Mouse (Mus musculus): ENCODE measurements around the gene Naa30.
"Not testable (repeated sequence)": the region's sequence is repeated elsewhere in the genome, so short reads cannot be mapped to it uniquely, and the experiment has no call there.

The Naa30 gene

DNA sequence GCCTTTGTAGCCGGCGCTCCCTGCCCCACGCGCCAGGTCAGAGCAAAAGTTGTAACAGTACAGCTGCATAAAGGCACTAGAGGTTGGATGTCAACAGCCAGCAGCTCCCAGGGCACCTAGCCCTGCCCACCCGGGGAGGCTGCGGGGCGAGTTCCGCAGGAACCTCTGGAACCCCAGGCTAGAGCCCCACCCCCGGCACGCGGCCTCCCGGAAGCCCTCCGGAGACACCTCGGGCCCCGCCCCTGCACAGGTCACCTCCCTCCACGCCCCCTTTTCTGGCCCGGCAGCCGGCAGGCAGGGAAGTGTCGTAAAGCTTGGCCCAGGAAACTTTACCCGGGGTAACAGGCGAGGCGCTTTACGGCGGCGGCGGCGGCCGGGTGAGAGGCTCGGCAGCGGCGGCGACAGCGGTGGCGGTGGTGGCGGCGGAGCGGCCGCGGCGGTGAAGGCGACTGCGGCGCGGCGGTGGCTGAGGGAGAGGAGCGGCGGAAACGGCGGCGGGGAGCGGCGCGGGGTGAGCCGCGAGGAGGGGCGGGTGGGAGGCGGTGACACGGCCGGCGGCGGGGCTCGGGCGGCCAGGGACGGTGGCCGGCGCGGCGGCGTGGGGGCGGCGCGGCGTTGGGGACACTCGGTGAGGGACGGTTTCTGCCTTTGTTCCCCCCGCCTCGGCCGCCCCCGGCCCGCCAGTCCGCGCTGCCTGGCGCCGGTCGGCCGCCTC, at the start of gene Naa30:
Gene Naa30, plus strand, starts transcription at position 360 of the 715 bp plus-strand sequence.
- in situ Hi-C loops (cut with MboI, MseI), result loop anchor here (10.0 kb wide), 1 partner anchor 1893 kb away; no protein-coding TSS in a partner anchor

DNA sequence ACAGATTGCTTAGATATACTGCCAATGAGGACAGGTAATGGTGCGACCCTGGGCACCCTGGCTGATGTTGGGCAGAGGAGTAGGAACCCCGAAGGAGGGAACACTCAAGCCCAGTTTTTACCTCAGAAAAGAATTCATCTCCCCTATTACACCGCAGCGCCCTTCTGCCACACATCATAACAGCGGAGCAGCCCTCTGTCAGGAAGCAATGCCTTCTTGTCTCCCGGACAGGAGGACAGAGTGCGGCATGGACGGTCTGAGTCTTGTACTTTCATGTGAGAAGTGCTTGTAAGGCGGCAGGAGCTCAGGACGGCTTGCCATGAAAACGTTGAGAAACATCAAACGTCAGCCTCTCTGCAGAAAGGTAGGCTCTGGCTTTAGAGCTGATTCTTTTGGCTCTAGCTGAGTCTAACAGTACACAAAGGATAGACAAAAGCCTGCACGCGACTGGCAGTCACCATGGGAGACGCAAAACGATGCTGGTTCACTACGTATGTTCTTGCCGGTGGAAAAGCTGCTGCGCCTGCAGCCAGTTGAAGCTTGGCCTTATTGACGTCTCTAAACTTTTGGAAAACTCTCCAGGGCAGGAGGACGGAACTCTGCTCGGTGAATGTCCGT, 44.8 kb upstream of the Naa30 start:
- in situ Hi-C loops (cut with MboI, MseI), result no loop called here

GRCm38 (mm10) chr14:49128544-49129263, 43.3 kb upstream of the Naa30 start:
- in situ Hi-C loops (cut with MboI, MseI), result no loop called here

DNA sequence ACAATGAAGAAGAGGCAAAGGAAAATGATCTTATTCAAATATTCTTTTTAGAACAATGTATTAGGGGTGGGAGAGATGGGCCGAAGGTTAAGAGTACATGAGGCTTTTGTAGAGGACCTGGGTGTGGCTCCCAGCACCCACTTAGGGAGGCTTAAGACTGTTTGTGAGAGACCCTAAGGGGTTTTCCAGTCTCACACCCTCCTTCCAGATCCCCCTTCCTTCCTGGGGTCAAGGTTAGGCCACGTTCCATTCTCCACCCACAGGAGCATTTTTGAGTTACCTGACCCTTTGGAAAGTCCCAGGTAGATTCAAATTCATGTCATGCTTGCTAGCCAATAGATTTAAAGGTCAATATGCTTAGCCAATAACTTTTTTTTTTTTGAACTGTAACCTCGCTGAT, 39.6 kb upstream of the Naa30 start:
- in situ Hi-C loops (cut with MboI, MseI), result no loop called here

GRCm38 (mm10) chr14:49138171-49138570, 33.9 kb upstream of the Naa30 start:
- in situ Hi-C loops (cut with MboI, MseI), result no loop called here

- in situ Hi-C loops (cut with MboI, MseI), result no loop called here
Observed at GRCm38 (mm10) chr14:49140756-49141155, 31.3 kb upstream of the Naa30 start.

- in situ Hi-C loops (cut with MboI, MseI), result no loop called here
Observed at GRCm38 (mm10) chr14:49153801-49154200, 18.2 kb upstream of the Naa30 start.

DNA sequence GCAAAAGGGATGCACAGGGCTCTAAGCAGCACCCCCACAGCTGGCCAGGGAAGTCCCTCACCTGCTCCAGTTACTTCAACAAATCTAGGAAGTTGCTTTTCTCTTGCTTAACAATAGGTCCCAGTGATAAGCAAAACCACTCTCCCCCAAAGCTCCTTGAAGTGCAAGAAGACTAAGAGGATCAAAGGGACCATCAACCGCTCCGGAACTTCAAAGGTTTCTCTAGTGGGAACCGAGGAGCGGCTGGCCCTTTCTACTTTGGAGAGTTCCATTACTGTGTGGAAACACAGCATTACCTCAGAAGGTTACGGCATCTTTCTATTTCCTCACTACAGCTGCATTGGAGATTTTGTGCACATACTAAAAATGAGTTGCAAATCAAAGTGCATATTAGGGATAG, 16.5 kb upstream of the Naa30 start:
- in situ Hi-C loops (cut with MboI, MseI), result no loop called here

DNA sequence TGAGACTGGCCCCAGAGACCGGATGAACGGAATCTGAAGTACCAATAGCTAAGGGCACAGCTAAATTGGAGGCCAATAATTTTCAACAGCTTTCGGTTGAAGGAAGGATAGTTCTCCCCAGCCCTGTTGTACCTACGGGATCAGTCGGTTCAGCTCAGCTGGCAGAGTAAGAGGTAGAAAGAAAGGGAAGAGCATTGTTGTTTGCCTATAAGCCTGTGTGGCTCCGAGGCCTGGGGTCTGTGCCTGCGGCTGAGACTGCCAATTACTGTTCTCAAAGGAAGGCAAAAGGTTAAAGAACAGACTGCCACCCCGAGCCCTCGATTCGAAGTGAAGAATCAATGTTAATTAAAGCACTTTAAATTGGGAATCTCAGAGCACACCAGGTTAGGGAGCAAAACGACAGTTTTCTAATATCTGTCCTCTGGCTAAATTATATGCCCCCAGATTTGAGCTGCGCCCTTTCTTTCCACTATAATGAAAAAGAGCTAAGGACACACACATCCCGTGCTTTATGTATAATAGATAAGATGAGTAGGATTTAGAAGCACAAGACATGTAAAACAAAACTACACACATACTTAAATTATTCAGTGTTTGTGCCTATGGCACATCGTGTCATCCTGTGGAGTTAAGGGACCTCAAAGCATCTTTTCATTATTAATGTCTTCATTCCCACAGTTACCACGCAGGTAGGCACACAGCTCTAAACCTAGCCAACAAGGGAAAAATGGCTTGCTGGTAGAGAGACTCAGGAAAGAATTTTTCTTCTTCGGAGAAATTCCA, 13.7 kb upstream of the Naa30 start:
- in situ Hi-C loops (cut with MboI, MseI), result no loop called here

DNA sequence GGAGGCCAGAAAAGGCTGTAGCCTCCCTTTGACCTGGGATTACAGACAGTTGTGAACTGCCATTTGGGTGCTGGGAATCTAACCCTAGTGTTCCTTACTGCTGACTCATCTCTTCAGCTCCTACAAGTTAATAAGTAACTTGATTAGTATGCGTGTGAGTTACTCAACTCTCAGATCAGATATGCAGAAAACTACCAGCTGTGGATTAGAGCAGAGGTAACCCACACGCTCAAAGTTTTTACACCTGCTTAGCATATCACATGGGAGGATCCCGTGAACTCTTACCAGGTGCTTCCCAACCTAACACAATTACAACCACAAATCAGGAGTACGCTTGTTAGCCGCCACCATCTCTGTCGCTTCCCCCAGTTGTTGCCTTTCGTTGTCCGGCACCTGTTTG, 740 bp upstream of the Naa30 start:
- in situ Hi-C loops (cut with MboI, MseI), result loop anchor here (10.0 kb wide), 1 partner anchor 1894 kb away; no protein-coding TSS in a partner anchor

DNA sequence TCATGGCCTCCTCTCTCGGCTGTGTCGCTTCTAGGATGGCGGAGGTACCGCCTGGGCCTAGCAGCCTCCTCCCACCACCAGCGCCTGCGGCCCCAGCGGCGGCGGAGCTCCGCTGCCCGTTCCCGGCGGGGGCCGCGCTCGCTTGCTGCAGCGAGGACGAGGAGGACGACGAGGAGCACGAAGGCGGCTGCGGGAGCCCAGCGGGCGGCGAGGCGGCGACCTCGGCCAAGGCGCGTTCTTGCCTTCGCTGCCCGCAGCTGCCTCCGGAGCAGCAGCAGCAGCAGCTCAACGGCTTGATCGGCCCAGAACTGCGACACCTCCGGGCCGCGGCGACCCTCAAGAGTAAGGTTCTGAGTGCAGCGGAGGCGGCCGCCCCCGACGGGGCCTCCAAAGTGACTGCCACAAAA, 559 bp downstream of the Naa30 start:
- in situ Hi-C loops (cut with MboI, MseI), result loop anchor here (10.0 kb wide), 1 partner anchor 1892 kb away; no protein-coding TSS in a partner anchor

GRCm38 (mm10) chr14:49173290-49174135, 1.5 kb downstream of the Naa30 start:
- in situ Hi-C loops (cut with MboI, MseI), result loop anchor here (10.0 kb wide), 1 partner anchor 1891 kb away; no protein-coding TSS in a partner anchor

GRCm38 (mm10) chr14:49179736-49180135, 7.7 kb downstream of the Naa30 start:
- in situ Hi-C loops (cut with MboI, MseI), result loop anchor here (10.0 kb wide), 1 partner anchor 1885 kb away; no protein-coding TSS in a partner anchor

- in situ Hi-C loops (cut with MboI, MseI), result no loop called here
Observed at GRCm38 (mm10) chr14:49186270-49186669, 14.2 kb downstream of the Naa30 start.

DNA sequence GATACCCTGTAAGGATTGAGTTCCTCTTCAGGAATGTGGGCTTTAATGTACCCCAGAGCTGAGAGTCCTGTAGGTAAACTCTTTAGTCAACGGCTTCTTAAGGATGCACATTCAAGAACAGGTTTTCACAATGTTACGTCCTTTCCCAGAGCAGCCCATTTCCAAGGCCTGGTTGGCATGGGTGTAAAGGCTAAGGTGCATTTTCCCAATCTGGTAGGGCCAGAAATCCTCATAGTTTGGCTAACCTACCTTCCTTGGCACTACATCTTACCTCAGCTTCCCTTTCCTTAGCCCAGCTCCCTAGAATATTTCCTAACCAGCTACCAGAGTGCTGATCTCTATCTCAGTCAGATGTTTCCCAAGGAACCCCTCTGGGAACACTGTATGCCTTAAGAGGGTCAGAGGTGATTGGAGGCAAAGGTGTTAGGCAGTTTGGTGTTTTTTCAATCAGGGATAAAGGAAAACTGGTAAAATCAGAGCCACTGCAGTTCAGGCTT, 25.1 kb downstream of the Naa30 start:
- in situ Hi-C loops (cut with MboI, MseI), result no loop called here

DNA sequence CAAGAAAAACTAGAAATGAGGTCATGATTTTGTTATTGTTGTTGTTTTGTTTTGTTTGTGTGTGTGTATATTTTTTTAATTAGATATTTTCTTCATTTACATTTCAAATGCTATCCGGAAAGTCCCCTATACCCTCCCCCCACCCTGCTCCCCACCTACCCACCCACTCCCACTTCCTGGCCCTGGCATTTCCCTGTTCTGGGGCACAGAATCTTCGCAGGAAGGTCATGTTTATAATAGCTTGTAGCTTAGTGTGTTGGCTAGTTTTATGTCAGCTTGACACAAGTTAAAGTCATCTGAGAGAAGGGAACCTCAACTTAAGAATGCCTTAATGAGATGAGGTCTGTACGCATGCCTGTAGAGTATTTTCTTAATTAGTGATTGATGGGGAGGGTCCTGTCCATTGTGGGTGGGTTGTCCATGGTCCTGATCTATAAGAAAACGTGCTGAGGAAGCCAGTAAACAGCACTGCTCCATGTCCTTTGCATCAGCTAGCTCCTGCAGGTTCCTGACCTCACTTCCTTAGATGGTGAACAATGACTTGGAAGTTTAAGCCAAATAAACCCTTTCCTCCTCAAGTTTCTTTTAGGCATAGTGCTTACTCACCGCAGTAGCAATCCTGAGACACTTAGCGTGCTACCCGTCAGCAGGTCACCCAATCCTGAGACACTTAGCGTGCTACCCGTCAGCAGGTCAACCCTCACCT, 29.2 kb downstream of the Naa30 start:
- in situ Hi-C loops (cut with MboI, MseI), result no loop called here

DNA sequence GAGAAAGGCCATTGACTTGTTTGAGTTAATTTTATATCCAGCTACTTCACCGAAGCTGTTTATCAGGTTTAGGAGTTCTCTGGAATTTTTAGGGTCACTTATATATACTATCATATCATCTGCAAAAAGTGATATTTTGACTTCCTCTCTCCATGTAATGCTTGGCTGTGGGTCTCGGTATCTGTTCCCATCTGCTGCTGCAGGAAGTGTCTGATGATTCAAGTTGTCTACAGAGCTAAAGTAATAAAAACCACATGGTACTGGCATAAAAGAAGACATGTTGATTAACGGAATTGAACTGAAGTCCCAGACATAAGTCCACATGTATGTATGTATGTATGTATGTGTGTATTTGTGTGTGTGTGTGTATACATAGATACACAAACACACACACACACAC, 38.2 kb downstream of the Naa30 start:
- in situ Hi-C loops (cut with MboI, MseI), result not testable (repeated sequence)

DNA sequence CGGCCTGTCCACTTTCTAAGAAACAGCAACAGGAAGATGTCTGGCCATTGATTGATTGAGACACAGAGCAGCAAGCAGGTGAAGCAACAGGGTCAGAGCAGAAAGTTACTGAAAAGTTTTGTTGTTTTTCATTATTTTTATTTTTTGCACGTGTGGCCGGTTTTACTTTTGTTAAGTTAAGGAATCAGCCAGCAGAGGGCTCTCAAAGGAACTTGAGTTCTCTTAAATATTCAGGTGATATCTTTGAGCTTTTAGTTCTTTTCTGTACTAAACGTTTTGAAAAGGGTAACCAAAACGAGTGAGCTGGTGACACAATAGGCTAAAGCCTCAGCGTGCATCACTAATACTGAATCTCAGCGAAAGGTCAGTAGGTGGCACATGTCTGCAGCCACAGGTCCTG, 46.7 kb downstream of the Naa30 start:
- in situ Hi-C loops (cut with MboI, MseI), result no loop called here

- in situ Hi-C loops (cut with MboI, MseI), result not testable (repeated sequence)
Observed at GRCm38 (mm10) chr14:49219466-49220022, 47.5 kb downstream of the Naa30 start.

DNA sequence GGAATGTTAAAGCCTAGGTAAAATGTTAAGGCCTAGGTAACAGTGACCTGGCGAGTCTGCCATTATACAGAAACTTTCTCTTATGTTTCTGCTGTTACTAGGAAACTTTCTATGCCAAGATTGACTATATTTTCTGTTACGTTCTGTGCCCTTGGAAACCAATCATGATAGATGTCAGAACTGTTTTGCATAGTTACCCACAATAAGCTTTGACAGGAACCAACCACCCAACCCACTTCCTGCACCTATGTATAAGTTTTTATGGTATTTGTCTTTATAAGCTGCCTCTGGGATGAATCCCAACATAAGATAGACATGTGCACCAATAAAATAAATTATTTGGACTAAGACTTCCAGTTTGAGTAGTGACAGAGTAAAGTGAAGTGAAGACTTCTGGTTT, 49.7 kb downstream of the Naa30 start:
- in situ Hi-C loops (cut with MboI, MseI), result no loop called here

All from T-helper 1 cell (primary cell).